Mouse (Mus musculus) left cerebral cortex, adult 6 months (tissue): Measurements from ENCODE around the gene Rsph6a. TPM values are rescaled to one million over a fixed set of nuclear protein-coding genes. Genes with fewer than 3 reads are reported as not detected.

Experiments
- long read RNA-seq, 2 experiments: library from polyadenylated mRNA; unstranded; transcript quantifications; one replicate each; pipeline ENCODE4 v2.0.0; 2019 to 2020
- polyA plus RNA-seq: library from polyadenylated mRNA; unstranded; fragments of <200 nt; fragmentation: Nextera tagmentation; gene quantifications from 2 replicates; pipeline ENCODE4 v1.2.3, GENCODE M21; 2021

Gene Rsph6a
- 0.18 and 0.29 TPM in 2 replicates for polyA plus RNA-seq
- long read RNA-seq, experiment 1, partial matches to known transcripts = 1 of 1 reads
- long read RNA-seq, experiment 1, other reads (novel, unspliced or antisense) = 0 of 1 reads
- long read RNA-seq, experiment 2 = 0 reads

GRCm38 (mm10) chr7:19054047-19054776 lies at the start of gene Rsph6a:
Gene Rsph6a, plus strand, starts transcription at chr7:19054690.

GRCm38 (mm10) chr7:19023357-19023814 lies 31.1 kb upstream of the Rsph6a start, which contains the start of gene Foxa3:
Gene Foxa3, minus strand, starts transcription at chr7:19023538.

GRCm38 (mm10) chr7:19024096-19024506 lies 30.4 kb upstream of the Rsph6a start, which contains the start of gene Sympk:
Gene Sympk, plus strand, starts transcription at chr7:19024377.

GRCm38 (mm10) chr7:19075723-19076585 lies 21.5 kb downstream of the Rsph6a start, which contains the start of gene Dmwd:
Gene Dmwd, plus strand, starts transcription at chr7:19076227.

GRCm38 (mm10) chr7:19083701-19084100 lies 29.2 kb downstream of the Rsph6a start, which contains the start of gene Dmpk:
Gene Dmpk, plus strand, starts transcription at chr7:19083849.

GRCm38 (mm10) chr7:19094471-19094825 lies 40.0 kb downstream of the Rsph6a start, which contains the start of gene Six5:
Gene Six5, plus strand, starts transcription at chr7:19094594.

GRCm38 (mm10) chr7:19118028-19118771 lies 63.7 kb downstream of the Rsph6a start, which contains the start of gene Gm4969:
Gene Gm4969, minus strand, starts transcription at chr7:19118368.

GRCm38 (mm10) chr7:19119631-19120429 lies 65.3 kb downstream of the Rsph6a start, which contains the start of gene Fbxo46:
Gene Fbxo46, plus strand, starts transcription at chr7:19119859.

Other genes with a start within 250 kb of the Rsph6a start
- not detected in 2 replicates for gene Psg17, start 233.1 kb upstream of the Rsph6a start, polyA plus RNA-seq
- gene Mill2, start 214.7 kb upstream of the Rsph6a start, polyA plus RNA-seq = 0.63 and 0.66 TPM in 2 replicates
- 7.8 and 8.4 TPM in 2 replicates for gene Pglyrp1, start 183.4 kb upstream of the Rsph6a start, polyA plus RNA-seq
- gene Ccdc61, start 144.3 kb upstream of the Rsph6a start, polyA plus RNA-seq = 15.8 and 16.5 TPM in 2 replicates
- 3.8 and 5.4 TPM in 2 replicates for gene Nova2, start 128.8 kb upstream of the Rsph6a start, polyA plus RNA-seq
- gene Nanos2, start 67.3 kb upstream of the Rsph6a start, polyA plus RNA-seq = not detected in 2 replicates
- gene Mypop, start 63.4 kb upstream of the Rsph6a start, polyA plus RNA-seq = 5.9 and 13.0 TPM in 2 replicates
- 4.8 and 14.9 TPM in 2 replicates for gene Irf2bp1, start 50.6 kb upstream of the Rsph6a start, polyA plus RNA-seq
- not detected in 2 replicates for gene Foxa3, start 31.2 kb upstream of the Rsph6a start, polyA plus RNA-seq
- 20.1 and 45.0 TPM in 2 replicates for gene Sympk, start 30.3 kb upstream of the Rsph6a start, polyA plus RNA-seq
- gene Dmwd, start 21.5 kb downstream of the Rsph6a start, polyA plus RNA-seq = 25.7 and 29.1 TPM in 2 replicates
- 1.9 and 2.4 TPM in 2 replicates for gene Dmpk, start 29.2 kb downstream of the Rsph6a start, polyA plus RNA-seq
- gene Six5, start 39.9 kb downstream of the Rsph6a start, polyA plus RNA-seq = 0.27 and 0.61 TPM in 2 replicates
- 0.13 and 0.16 TPM in 2 replicates for gene Gm4969, start 63.7 kb downstream of the Rsph6a start, polyA plus RNA-seq
- gene Fbxo46, start 65.2 kb downstream of the Rsph6a start, polyA plus RNA-seq = 6.4 and 7.1 TPM in 2 replicates
- gene Qpctl, start 94.6 kb downstream of the Rsph6a start, polyA plus RNA-seq = 11.1 and 12.7 TPM in 2 replicates
- 128 and 132 TPM in 2 replicates for gene Snrpd2, start 95.0 kb downstream of the Rsph6a start, polyA plus RNA-seq
- gene Gipr, start 111.4 kb downstream of the Rsph6a start, polyA plus RNA-seq = 0.24 TPM in 1 of 2 replicates, not detected in the other
- gene Eml2, start 121.7 kb downstream of the Rsph6a start, polyA plus RNA-seq = 7.2 TPM in 2 replicates
- 1.8 and 2.5 TPM in 2 replicates for gene Gpr4, start 157.8 kb downstream of the Rsph6a start, polyA plus RNA-seq
- 38.5 and 40.0 TPM in 2 replicates for gene Opa3, start 173.6 kb downstream of the Rsph6a start, polyA plus RNA-seq
- gene Vasp, start 217.1 kb downstream of the Rsph6a start, polyA plus RNA-seq = 1.1 and 1.6 TPM in 2 replicates
- gene Ppm1n, start 225.4 kb downstream of the Rsph6a start, polyA plus RNA-seq = not detected in 2 replicates
- gene Rtn2, start 227.9 kb downstream of the Rsph6a start, polyA plus RNA-seq = 28.0 and 79.4 TPM in 2 replicates